Mouse (Mus musculus) granulocyte monocyte progenitor cell, adult 5-6 weeks (primary cell): Measurements from ENCODE around the gene Wnk4. TPM values are rescaled to one million over a fixed set of nuclear protein-coding genes. Genes with fewer than 3 reads are reported as not detected.

Experiments
- ATAC-seq: replicated peaks from 2 replicates; pipeline ENCODE4 v1.8.0; 2016; ENCODE audit warnings: mild to moderate bottlenecking, moderate TSS enrichment, inconsistent platforms; ENCODE audit not compliant: poor library complexity, severe bottlenecking
- total RNA-seq, 2 experiments: library from RNA; stranded (forward) in 1 of 2; stranded (reverse) in 1 of 2; fragments of 200-712, 200-1000 nt in 1 of 2; fragments of >200 nt in 1 of 2; fragmentation: Nextera tagmentation in 1 of 2; gene quantifications; 2 replicates each; pipeline ENCODE4 v1.2.3; 2014 to 2017

Wnk4 gene
- total RNA-seq (2014; fragmentation: Nextera tagmentation) (not detected in 2 replicates), total RNA-seq (2017) (2.6 TPM in 1 of 2 replicates, not detected in the other)

GRCm38 (mm10) chr11:101259948-101260825 lies at the start of gene Wnk4:
TSS of gene Wnk4 (plus strand) at chr11:101260567.
- ATAC-seq: peak; percentile 42

- peak; percentile 46; the same call in 1 of the 2 replicates for ATAC-seq
These were observed 48.4 kb upstream of the Wnk4 start for GRCm38 (mm10) chr11:101211970-101212369.

GRCm38 (mm10) chr11:101216936-101217335 lies 43.4 kb upstream of the Wnk4 start:
- ATAC-seq: no peak

- no peak for ATAC-seq
These were observed 41.8 kb upstream of the Wnk4 start for GRCm38 (mm10) chr11:101218436-101219055.

- ATAC-seq: 0 out of 2 replicates have a peak, but pooled peaks have one; percentile 40
These were observed 39.5 kb upstream of the Wnk4 start for GRCm38 (mm10) chr11:101220853-101221252.

- ATAC-seq: 0 out of 2 replicates have a peak, but pooled peaks have one; percentile 34
These were observed 38.9 kb upstream of the Wnk4 start for GRCm38 (mm10) chr11:101221306-101221986.

GRCm38 (mm10) chr11:101224337-101224736 lies 36.0 kb upstream of the Wnk4 start:
- no peak for ATAC-seq

GRCm38 (mm10) chr11:101225331-101226064 lies 34.9 kb upstream of the Wnk4 start:
- ATAC-seq: no peak

GRCm38 (mm10) chr11:101226065-101226701 lies 34.2 kb upstream of the Wnk4 start, which contains the start of gene Ezh1:
TSS of gene Ezh1 (minus strand) at chr11:101226463.
- peak; percentile 91 for ATAC-seq

- ATAC-seq: peak; percentile 36
These were observed 30.9 kb upstream of the Wnk4 start for GRCm38 (mm10) chr11:101229361-101229900.

- ATAC-seq: no peak
These were observed 30.3 kb upstream of the Wnk4 start for GRCm38 (mm10) chr11:101230061-101230511.

GRCm38 (mm10) chr11:101230526-101230925 lies 29.8 kb upstream of the Wnk4 start:
- ATAC-seq: no peak

- ATAC-seq: no peak
These were observed 29.1 kb upstream of the Wnk4 start for GRCm38 (mm10) chr11:101230991-101231871.

GRCm38 (mm10) chr11:101232010-101232839 lies 28.1 kb upstream of the Wnk4 start:
- peak; percentile 82 for ATAC-seq

GRCm38 (mm10) chr11:101233240-101233639 lies 27.1 kb upstream of the Wnk4 start:
- ATAC-seq: no peak

- no peak for ATAC-seq
These were observed 26.2 kb upstream of the Wnk4 start for GRCm38 (mm10) chr11:101234124-101234523.

GRCm38 (mm10) chr11:101235429-101235828 lies 24.9 kb upstream of the Wnk4 start:
- no peak for ATAC-seq
